Mouse (Mus musculus): ENCODE measurements at regions not wholly inside any gene's neighbourhood (a gene's known extent, or its start where the extent isn't known, plus 50 kb on each side); places are given as distances from the start of the nearest gene placed in this dataset.

GRCm38 (mm10) chr7:72836026-72836425, 529.6 kb upstream of the Mctp2 start:
- TF ChIP-seq CTCF (IDR thresholded peaks at IDR 0.05; ENCODE audit: control insufficient read depth, insufficient read depth, insufficient read length) (no peak), MAX (IDR thresholded peaks at IDR 0.05) (no peak), MYOD1 (IDR thresholded peaks at IDR 0.05; ENCODE audit: control insufficient read depth, insufficient read length, low read depth) (no peak), CEBPB (IDR thresholded peaks at IDR 0.05; ENCODE audit: low read depth) (no peak), USF1 (IDR thresholded peaks at IDR 0.05; ENCODE audit: low read depth) (no peak), MYOG (IDR thresholded peaks at IDR 0.05; ENCODE audit: control insufficient read depth, extremely low read depth, insufficient read length) (no peak)
